Mouse (Mus musculus) liver, postnatal 0 days (tissue): ENCODE measurements around the gene Ttll5.

Source experiments
- CTCF ChIP-seq: sonication (generic); IDR thresholded peaks from 2 replicates; pipeline ENCODE4 v1.5.1; 2016; ENCODE audit warnings: antibody characterized with exemption, low read depth
- EP300 ChIP-seq: IDR thresholded peaks from 2 replicates; pipeline ENCODE4 v1.6.1; 2016; ENCODE audit warnings: antibody characterized with exemption, low read depth, mild to moderate bottlenecking

- no peak for TF ChIP-seq CTCF
- no peak for TF ChIP-seq EP300
These were observed 253.7 kb downstream of the Ttll5 start for GRCm38 (mm10) chr12:86078176-86078552.
